Mouse (Mus musculus): ENCODE data around the gene Odf3. TPM values are rescaled to one million over a fixed set of nuclear protein-coding genes. Genes with fewer than 3 reads are reported as not detected.

The Odf3 gene
- polyA plus RNA-seq, 1 experiment from 2014 or later, result not detected

DNA sequence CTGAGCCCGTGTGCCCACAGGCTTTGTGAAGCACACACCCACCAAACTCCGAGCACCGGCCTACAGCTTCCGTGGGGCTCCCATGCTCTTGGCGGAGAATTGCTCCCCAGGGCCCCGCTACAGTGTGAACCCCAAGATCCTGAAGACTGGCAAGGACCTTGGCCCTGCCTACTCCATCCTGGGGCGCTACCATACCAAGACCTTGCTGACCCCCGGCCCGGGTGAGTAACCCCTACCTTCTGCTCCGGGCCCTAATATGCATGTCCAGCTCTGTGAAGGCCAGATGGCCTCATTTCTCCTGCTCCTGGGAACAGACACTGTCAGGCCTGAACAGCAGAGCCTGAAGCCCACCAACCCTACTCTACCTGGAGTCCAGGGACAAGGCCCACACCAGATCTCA is 986 bp downstream of the Odf3 start:
- Histone ChIP-seq H3K36me3 (peaks cover 18% of the 10 kb centered on the region), H3K27me3 (replicated peaks) (peaks cover 2% of the 10 kb centered on the region; the same call in 1 of the 2 replicates), H3K27ac (no peak overlapping the region), H3K4me1 (replicated peaks) (0 out of 2 replicates have a peak, but pooled peaks cover 2% of the 10 kb centered on the region), H3K4me3 (replicated peaks) (no peak overlapping the region), H3K9me3 (no peaks in the 10 kb centered on the region), H3K9ac (no peak overlapping the region), H3K4me2 (replicated peaks) (no peak overlapping the region)
- WGBS, result 90% methylated on average over 10 of the region's 10 CpGs
- no peak for ATAC-seq

- Histone ChIP-seq H3K4me1 (replicated peaks) (peaks cover 7% of the 10 kb centered on the region), H3K36me3 (peaks cover 24% of the 10 kb centered on the region), H3K9me3 (no peaks in the 10 kb centered on the region), H3K27me3 (replicated peaks) (no peaks in the 10 kb centered on the region), H3K4me3 (replicated peaks) (no peak overlapping the region), H3K9ac (no peak overlapping the region), H3K27ac (no peak overlapping the region), H3K4me2 (replicated peaks) (no peak overlapping the region)
- WGBS, result 92% methylated on average over 4 of the region's 4 CpGs
- no peak for ATAC-seq
Observed at GRCm38 (mm10) chr7:140851916-140852315, 4.3 kb downstream of the Odf3 start.

DNA sequence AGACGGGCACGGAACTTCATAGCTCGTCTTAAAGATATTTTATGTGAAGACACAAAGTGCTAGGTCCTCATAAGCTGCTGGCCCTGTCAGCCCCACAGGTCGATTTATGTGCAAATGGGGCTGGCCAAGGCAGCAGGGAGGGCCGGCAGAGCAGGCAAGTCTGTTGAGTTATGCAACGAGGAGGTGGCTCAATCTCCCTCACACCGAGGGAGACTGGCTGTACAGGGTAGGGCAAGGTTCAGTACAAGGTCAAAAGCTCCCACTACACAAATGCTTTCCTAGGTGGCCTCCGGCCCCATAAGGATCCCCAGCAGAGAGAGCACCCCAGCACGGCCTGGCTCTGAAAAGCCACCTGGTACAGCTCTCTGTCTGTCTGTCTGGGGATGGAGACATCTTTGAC is 5.8 kb downstream of the Odf3 start:
- H3K4me3 ChIP-seq (replicated peaks), result no peak overlapping the region
- peaks cover 24% of the 10 kb centered on the region for H3K36me3 ChIP-seq
- H3K27me3 ChIP-seq (replicated peaks), result no peaks in the 10 kb centered on the region
- 80% methylated on average over 9 of the region's 9 CpGs for WGBS
- no peak overlapping the region for H3K4me2 ChIP-seq (replicated peaks)
- H3K9me3 ChIP-seq, result no peaks in the 10 kb centered on the region
- no peak for ATAC-seq
- H3K27ac ChIP-seq, result no peak overlapping the region
- peaks cover 13% of the 10 kb centered on the region for H3K4me1 ChIP-seq (replicated peaks)
- H3K9ac ChIP-seq, result no peak overlapping the region

- H3K4me1 ChIP-seq (replicated peaks), result peaks cover 20% of the 10 kb centered on the region
- ATAC-seq, result no peak
- 94% methylated on average over 18 of the region's 18 CpGs for WGBS
Observed at GRCm38 (mm10) chr7:140854483-140854882, 6.9 kb downstream of the Odf3 start.

GRCm38 (mm10) chr7:140855181-140855580 is 7.6 kb downstream of the Odf3 start:
- no peak for ATAC-seq
- peak overlapping the region; percentile 85 for H3K9ac ChIP-seq
- H3K4me3 ChIP-seq (replicated peaks), result peak overlapping the region; percentile 57
- no peak overlapping the region for H3K27ac ChIP-seq
- peaks cover 26% of the 10 kb centered on the region for H3K36me3 ChIP-seq
- 74% methylated on average over 9 of the region's 9 CpGs for WGBS
- H3K9me3 ChIP-seq, result no peaks in the 10 kb centered on the region
- H3K27me3 ChIP-seq (replicated peaks), result no peaks in the 10 kb centered on the region
- H3K4me2 ChIP-seq (replicated peaks), result peak overlapping the region; percentile 98
- H3K4me1 ChIP-seq (replicated peaks), result peaks cover 20% of the 10 kb centered on the region

More at GRCm38 (mm10) chr7:140854483-140854882, 6.9 kb downstream of the Odf3 start:
- Histone ChIP-seq H3K27me3 (replicated peaks) (no peaks in the 10 kb centered on the region), H3K27ac (no peak overlapping the region), H3K9ac (no peak overlapping the region), H3K4me2 (replicated peaks) (peak overlapping the region; percentile 98; the same call in 1 of the 2 replicates), H3K9me3 (no peaks in the 10 kb centered on the region), H3K4me3 (replicated peaks) (no peak overlapping the region), H3K36me3 (peaks cover 24% of the 10 kb centered on the region)

- WGBS, result under 1% methylated on average over 51 of the region's 51 CpGs
- Histone ChIP-seq H3K4me3 (replicated peaks) (peak within 1 kb of the TSS; percentile 57), H3K4me2 (replicated peaks) (peak within 1 kb of the TSS; percentile 98), H3K36me3 (peaks cover 34% of the 10 kb centered on the region), H3K9ac (peak within 1 kb of the TSS; percentile 85), H3K27ac (peak within 1 kb of the TSS; percentile 95), H3K9me3 (no peaks in the 10 kb centered on the region), H3K27me3 (replicated peaks) (no peaks in the 10 kb centered on the region), H3K4me1 (replicated peaks) (peaks cover 20% of the 10 kb centered on the region)
- peak; percentile 88 for ATAC-seq
Observed at GRCm38 (mm10) chr7:140855860-140856784, 8.5 kb downstream of the Odf3 start, which contains the start of gene Gm45785. Gm45785 (minus strand) TSS chr7:140856331.

DNA sequence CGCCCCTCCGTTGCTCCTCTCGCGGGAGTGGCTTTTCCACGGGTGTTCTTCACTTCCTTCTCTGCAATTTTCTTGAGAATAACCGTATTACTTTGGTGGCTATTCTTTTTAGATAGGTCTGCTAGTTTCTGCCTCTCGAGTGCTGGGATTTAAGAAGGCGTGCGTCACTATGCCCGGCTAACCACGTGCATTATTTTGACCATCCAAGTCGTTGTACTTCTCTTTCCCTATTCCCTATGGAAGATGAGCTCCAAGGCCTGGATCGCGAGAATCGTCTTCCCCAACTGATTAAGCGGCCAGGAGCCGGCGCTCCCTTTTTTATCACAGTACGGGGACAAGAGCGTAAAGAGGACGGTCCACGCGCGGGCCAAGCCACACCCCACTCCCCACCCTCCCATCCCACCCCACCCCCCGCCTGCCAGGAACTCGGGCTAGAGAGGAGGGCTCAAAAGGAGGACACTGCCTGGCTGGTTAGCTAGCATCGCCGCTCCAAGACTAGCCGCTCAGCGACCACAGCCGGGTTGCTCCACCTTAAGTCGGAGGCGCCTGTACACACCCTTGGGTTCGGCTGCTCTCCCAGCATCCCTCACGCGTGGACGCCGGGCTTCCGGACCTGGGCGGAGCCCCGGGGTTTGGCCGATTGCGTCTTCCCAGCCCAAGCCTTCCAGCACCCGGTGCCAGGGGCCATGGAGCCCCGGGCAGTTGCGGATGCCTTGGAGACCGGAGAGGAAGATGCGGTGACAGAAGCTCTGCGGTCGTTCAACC is 9.4 kb downstream of the Odf3 start, which contains the start of gene Ric8a:
Ric8a (plus strand) TSS at position 173 of the 765 bp plus-strand sequence.
- Histone ChIP-seq H3K9ac (peak within 1 kb of the TSS; percentile 85), H3K27ac (peak within 1 kb of the TSS; percentile 95), H3K9me3 (no peaks in the 10 kb centered on the region), H3K4me3 (replicated peaks) (peak within 1 kb of the TSS; percentile 57), H3K4me1 (replicated peaks) (peaks cover 20% of the 10 kb centered on the region), H3K36me3 (peaks cover 36% of the 10 kb centered on the region), H3K27me3 (replicated peaks) (no peaks in the 10 kb centered on the region), H3K4me2 (replicated peaks) (peak within 1 kb of the TSS; percentile 98)
- ATAC-seq, result peak; percentile 88
- 0% methylated on average over 50 of the region's 50 CpGs for WGBS

- H3K36me3 ChIP-seq, result peaks cover 37% of the 10 kb centered on the region
- H3K27ac ChIP-seq, result peak within 1 kb of the TSS; percentile 95
- 34% methylated on average over 40 of the region's 40 CpGs for WGBS
- peaks cover 20% of the 10 kb centered on the region for H3K4me1 ChIP-seq (replicated peaks)
- peak within 1 kb of the TSS; percentile 98 for H3K4me2 ChIP-seq (replicated peaks)
- peak; percentile 39 for ATAC-seq
- H3K9me3 ChIP-seq, result no peaks in the 10 kb centered on the region
- H3K9ac ChIP-seq, result peak within 1 kb of the TSS; percentile 85
- no peaks in the 10 kb centered on the region for H3K27me3 ChIP-seq (replicated peaks)
- peak within 1 kb of the TSS; percentile 57 for H3K4me3 ChIP-seq (replicated peaks)
Observed at GRCm38 (mm10) chr7:140857550-140858505, 10.2 kb downstream of the Odf3 start, which contains the start of gene Bet1l. Bet1l (minus strand) TSS chr7:140857577.

GRCm38 (mm10) chr7:140858746-140859145 is 11.1 kb downstream of the Odf3 start:
- WGBS, result 96% methylated on average over 8 of the region's 8 CpGs
- H3K9ac ChIP-seq, result peak overlapping the region; percentile 85; the same call in 1 of the 2 replicates
- no peaks in the 10 kb centered on the region for H3K27me3 ChIP-seq (replicated peaks)
- peaks cover 35% of the 10 kb centered on the region for H3K36me3 ChIP-seq
- H3K27ac ChIP-seq, result no peak overlapping the region
- H3K4me1 ChIP-seq (replicated peaks), result peaks cover 20% of the 10 kb centered on the region
- H3K4me3 ChIP-seq (replicated peaks), result no peak overlapping the region
- no peak for ATAC-seq
- no peaks in the 10 kb centered on the region for H3K9me3 ChIP-seq
- H3K4me2 ChIP-seq (replicated peaks), result peak overlapping the region; percentile 98

- H3K27ac ChIP-seq, result no peak overlapping the region
- no peaks in the 10 kb centered on the region for H3K27me3 ChIP-seq (replicated peaks)
- 79% methylated on average over 6 of the region's 6 CpGs for WGBS
- H3K36me3 ChIP-seq, result peaks cover 32% of the 10 kb centered on the region
- no peak overlapping the region for H3K4me3 ChIP-seq (replicated peaks)
- H3K4me2 ChIP-seq (replicated peaks), result no peak overlapping the region
- no peaks in the 10 kb centered on the region for H3K9me3 ChIP-seq
- H3K9ac ChIP-seq, result no peak overlapping the region
- no peak for ATAC-seq
- H3K4me1 ChIP-seq (replicated peaks), result peaks cover 18% of the 10 kb centered on the region
Observed at GRCm38 (mm10) chr7:140859997-140860396, 12.4 kb downstream of the Odf3 start.

DNA sequence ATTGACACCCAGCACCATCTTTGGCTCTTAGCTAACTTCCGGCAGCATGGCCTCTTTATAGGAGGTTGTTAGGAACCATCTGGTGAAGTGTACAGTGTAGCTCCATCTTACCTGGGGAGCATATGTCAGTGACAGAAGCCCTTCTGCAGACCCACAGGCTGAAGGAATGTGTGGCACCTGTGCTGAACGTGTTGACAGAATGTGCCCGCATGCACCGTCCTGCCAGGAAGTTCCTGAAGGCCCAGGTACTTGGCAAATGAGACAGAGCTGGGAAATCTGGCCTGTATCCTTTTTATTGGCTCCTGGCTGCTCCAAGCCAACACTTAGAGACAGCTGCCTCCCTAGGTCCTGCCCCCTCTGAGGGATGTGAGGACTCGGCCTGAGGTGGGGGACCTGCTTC is 13.1 kb downstream of the Odf3 start:
- Histone ChIP-seq H3K4me3 (replicated peaks) (no peak overlapping the region), H3K27ac (no peak overlapping the region), H3K9ac (no peak overlapping the region), H3K4me1 (replicated peaks) (peaks cover 13% of the 10 kb centered on the region), H3K36me3 (peaks cover 32% of the 10 kb centered on the region), H3K27me3 (replicated peaks) (no peaks in the 10 kb centered on the region), H3K9me3 (no peaks in the 10 kb centered on the region), H3K4me2 (replicated peaks) (no peak overlapping the region)
- ATAC-seq, result no peak
- WGBS, result 85% methylated on average over 5 of the region's 5 CpGs

Data from intestine, embryonic 15.5 days (tissue).